Mouse (Mus musculus): ENCODE measurements at regions not wholly inside any gene's neighbourhood (a gene's known extent, or its start where the extent isn't known, plus 50 kb on each side); places are given as distances from the start of the nearest gene placed in this dataset.
"Not testable (repeated sequence)": the region's sequence is repeated elsewhere in the genome, so short reads cannot be mapped to it uniquely, and the experiment has no call there.

DNA sequence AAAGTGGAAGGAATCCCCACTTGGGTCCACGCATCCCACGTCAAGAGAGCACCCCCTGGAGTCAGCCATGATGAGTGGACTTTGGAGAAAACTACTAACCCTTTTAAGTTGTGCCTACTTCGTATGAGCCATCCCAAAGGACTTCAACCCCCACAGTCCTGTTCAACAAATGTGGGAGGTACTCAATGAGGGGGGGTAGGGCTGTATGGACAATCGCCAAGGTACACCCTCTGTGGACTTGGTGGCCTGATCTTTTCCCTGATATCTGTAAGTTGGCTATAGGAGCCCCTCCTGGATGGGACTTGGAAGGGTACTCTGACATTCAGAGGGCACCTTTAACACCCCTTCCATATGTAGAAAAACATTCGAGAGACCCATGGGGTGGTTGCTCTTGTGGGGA lies 256.5 kb upstream of the Olfr161 start:
- not testable (repeated sequence) for H3K9me3 ChIP-seq (replicated peaks; ENCODE audit: control insufficient read depth, low read length); H3K9ac ChIP-seq (ENCODE audit: low read depth, low read length); H3K4me2 ChIP-seq (ENCODE audit: low read depth, low read length); H3K4me3 ChIP-seq (ENCODE audit: low read depth, low read length); H3K4me1 ChIP-seq (ENCODE audit: control insufficient read depth, low read depth, low read length); H3K36me3 ChIP-seq (ENCODE audit: control insufficient read depth, insufficient read depth); H3K27ac ChIP-seq (ENCODE audit: low read length); H3K27me3 ChIP-seq (ENCODE audit: control insufficient read depth, insufficient read depth, low read depth, low read length); ATAC-seq (ENCODE audit: low read depth)
- 64% methylated on average over 4 of the region's 5 CpGs for WGBS (ENCODE audit: insufficient replicate concordance)

DNA sequence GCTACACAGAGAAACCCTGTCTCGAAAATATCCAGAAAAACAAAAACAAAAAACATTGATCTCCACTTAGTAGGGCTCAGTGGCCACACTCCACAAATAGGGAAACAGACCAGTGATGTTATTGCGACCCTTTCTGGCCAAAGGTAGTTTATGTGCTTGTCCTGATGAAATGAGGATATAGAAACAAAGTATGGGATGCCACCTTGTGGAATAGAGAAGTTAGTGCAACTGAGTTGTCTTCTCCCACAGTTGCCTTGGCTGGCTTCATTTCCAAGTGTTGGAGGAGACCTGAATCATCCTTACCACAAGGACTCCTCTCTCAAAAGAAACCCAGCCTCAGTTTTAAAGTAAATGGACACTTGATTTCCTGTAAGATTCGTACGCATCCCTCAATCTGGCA lies 247.5 kb upstream of the Olfr161 start:
- not testable (repeated sequence) for H3K36me3 ChIP-seq (ENCODE audit: control insufficient read depth, insufficient read depth); H3K27me3 ChIP-seq (ENCODE audit: control insufficient read depth, insufficient read depth, low read depth, low read length); H3K4me3 ChIP-seq (ENCODE audit: low read depth, low read length); H3K9me3 ChIP-seq (replicated peaks; ENCODE audit: control insufficient read depth, low read length); H3K9ac ChIP-seq (ENCODE audit: low read depth, low read length); H3K4me1 ChIP-seq (ENCODE audit: control insufficient read depth, low read depth, low read length); H3K4me2 ChIP-seq (ENCODE audit: low read depth, low read length); ATAC-seq (ENCODE audit: low read depth); H3K27ac ChIP-seq (ENCODE audit: low read length)
- 25% methylated on average over 4 of the region's 4 CpGs for WGBS (ENCODE audit: insufficient replicate concordance)

DNA sequence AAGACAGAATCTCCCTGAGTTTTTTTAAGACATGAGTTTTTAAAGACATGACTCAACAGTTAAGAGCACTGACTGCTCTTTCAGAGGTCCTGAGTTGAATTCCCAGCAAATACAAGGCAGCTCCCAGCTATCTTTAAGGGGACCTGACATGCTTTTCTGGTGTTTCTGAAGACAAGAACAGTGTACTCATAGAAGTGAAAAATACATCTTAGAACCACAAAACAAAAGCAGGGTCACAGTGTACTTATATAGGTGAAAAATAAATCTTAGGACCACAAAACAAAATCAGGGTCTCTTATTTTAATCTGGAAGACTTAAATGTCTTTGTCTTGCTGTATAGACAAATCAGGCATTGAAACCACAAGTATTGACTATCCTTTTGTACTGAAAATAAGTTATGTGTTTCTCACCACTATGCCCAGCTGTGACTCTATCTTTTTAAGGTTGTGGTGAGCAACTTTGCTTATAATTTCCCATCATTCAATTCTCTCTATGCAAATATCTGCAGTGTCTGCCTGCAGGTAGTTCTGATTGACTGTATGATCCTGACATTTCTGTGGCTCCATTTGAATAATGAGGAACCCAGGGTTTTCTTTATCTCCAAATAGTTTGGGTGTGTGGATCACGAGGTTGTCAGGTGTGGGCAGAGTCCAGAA lies 246.0 kb upstream of the Olfr161 start:
- not testable (repeated sequence) for H3K27ac ChIP-seq (ENCODE audit: low read length); ATAC-seq (ENCODE audit: low read depth); H3K4me1 ChIP-seq (ENCODE audit: control insufficient read depth, low read depth, low read length); H3K27me3 ChIP-seq (ENCODE audit: control insufficient read depth, insufficient read depth, low read depth, low read length); H3K36me3 ChIP-seq (ENCODE audit: control insufficient read depth, insufficient read depth); H3K9me3 ChIP-seq (replicated peaks; ENCODE audit: control insufficient read depth, low read length); H3K4me2 ChIP-seq (ENCODE audit: low read depth, low read length); H3K4me3 ChIP-seq (ENCODE audit: low read depth, low read length); H3K9ac ChIP-seq (ENCODE audit: low read depth, low read length)
- no CpG with 5 or more reads among the region's 1 CpGs for WGBS (ENCODE audit: insufficient replicate concordance)

DNA sequence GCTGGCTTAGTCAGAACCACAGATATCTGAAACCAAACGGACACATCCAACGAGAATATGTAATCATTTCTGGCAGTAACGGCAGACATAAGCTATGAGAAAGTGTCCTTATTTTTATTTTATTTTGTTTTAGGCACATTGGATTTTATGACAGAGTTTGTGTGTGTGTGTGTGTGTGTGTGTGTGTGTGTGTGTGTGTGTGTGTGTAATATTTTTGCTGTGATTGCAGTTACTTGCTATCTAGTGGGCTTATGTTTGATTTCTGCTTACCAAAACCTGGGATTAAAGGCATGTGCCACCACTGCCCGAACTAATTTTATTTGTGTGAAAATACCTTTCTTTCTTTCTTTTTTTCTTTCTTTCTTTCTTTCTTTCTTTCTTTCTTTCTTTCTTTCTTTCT lies 241.5 kb upstream of the Olfr161 start:
- H3K4me1 ChIP-seq (ENCODE audit: control insufficient read depth, low read depth, low read length); H3K9me3 ChIP-seq (replicated peaks; ENCODE audit: control insufficient read depth, low read length): not testable (repeated sequence)
- 56% methylated on average over 1 of the region's 4 CpGs for whole genome bisulfite sequencing (ENCODE audit: insufficient replicate concordance)

DNA sequence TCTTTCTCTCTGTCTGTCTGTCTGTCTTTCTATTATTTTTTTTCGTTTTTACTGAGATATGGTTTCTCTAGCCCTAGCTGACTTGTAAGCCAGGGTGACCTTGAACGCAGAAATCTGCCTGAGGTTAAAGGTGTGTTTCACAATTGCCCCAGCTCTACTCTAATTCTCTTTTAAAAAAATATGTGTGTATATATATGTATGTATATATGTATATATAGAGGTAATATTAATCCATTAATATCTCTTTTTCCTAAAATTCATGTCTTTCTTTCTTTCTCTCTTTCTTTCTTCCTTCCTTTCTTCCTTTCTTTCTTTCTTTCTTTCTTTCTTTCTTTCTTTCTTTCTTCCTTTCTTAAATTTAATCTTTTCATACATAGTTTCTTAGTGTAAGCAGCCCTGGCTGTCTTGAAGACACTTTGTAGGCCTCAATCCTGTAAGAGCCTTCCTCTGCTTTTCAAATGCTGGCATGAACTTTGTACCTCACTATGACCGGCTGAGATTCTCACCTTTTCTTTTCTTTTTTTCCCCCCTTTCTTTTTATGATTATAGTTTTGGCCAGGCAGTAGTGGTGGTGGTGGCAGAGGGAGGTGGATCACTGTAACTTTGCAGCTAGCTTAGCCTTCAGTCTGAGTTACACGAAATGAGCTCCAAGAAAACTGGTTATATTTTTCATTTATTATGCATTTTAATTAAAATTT lies 240.8 kb upstream of the Olfr161 start:
- not testable (repeated sequence) for H3K36me3 ChIP-seq (ENCODE audit: control insufficient read depth, insufficient read depth); H3K9ac ChIP-seq (ENCODE audit: low read depth, low read length); H3K4me2 ChIP-seq (ENCODE audit: low read depth, low read length); H3K9me3 ChIP-seq (replicated peaks; ENCODE audit: control insufficient read depth, low read length); H3K27ac ChIP-seq (ENCODE audit: low read length); H3K4me1 ChIP-seq (ENCODE audit: control insufficient read depth, low read depth, low read length); H3K27me3 ChIP-seq (ENCODE audit: control insufficient read depth, insufficient read depth, low read depth, low read length); H3K4me3 ChIP-seq (ENCODE audit: low read depth, low read length)
- ATAC-seq (ENCODE audit: low read depth), result 0 out of 2 replicates have a peak, but pooled peaks have one; percentile 25
- WGBS (ENCODE audit: insufficient replicate concordance), result 30% methylated on average over 2 of the region's 4 CpGs

More for the DNA sequence above, 241.5 kb upstream of the Olfr161 start:
- not testable (repeated sequence) for H3K27ac ChIP-seq (ENCODE audit: low read length); H3K4me3 ChIP-seq (ENCODE audit: low read depth, low read length); H3K4me2 ChIP-seq (ENCODE audit: low read depth, low read length); ATAC-seq (ENCODE audit: low read depth); H3K27me3 ChIP-seq (ENCODE audit: control insufficient read depth, insufficient read depth, low read depth, low read length); H3K36me3 ChIP-seq (ENCODE audit: control insufficient read depth, insufficient read depth); H3K9ac ChIP-seq (ENCODE audit: low read depth, low read length)

DNA sequence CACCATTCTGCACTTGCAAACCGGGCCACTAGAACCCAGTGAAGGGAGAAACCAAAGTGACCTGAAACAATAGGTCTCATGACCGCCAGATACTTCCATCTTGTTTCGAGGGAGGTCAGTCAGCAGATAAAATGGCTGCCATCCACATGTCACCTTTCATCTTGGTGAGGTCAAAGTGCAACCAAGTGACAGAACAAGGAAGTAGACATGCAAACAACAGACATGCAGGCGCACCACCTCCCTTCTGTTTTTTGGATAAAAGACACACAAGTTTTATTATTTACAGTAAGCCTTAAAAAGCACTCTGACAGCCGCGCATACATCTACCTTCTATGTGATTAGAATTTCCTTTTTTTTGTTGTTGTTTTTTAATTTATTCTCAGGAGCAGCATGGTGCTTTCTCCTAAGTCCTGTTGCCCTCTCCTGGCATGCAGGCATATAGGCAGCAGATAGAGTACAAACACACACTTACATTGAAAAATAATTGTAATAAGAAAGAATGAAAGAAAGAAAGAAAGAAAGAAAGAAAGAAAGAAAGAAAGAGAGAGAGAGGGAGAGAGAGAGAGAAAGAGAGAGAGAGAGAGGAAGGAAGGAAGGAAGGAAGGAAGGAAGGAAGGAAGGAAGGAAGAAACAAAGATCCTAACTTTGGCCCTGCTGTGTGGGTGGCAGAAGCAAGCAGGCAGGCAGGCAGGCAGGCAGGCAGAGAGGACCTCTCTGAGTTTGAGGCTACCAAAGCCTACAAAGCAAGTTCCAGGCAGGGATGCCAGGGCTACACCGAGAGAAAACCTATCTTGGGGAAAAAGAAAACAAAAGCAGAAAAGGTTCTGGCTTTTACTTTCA lies 240.0 kb upstream of the Olfr161 start:
- not testable (repeated sequence) for H3K27me3 ChIP-seq (ENCODE audit: control insufficient read depth, insufficient read depth, low read depth, low read length); H3K9ac ChIP-seq (ENCODE audit: low read depth, low read length); H3K9me3 ChIP-seq (replicated peaks; ENCODE audit: control insufficient read depth, low read length); H3K4me2 ChIP-seq (ENCODE audit: low read depth, low read length); H3K4me3 ChIP-seq (ENCODE audit: low read depth, low read length); H3K27ac ChIP-seq (ENCODE audit: low read length); H3K36me3 ChIP-seq (ENCODE audit: control insufficient read depth, insufficient read depth); H3K4me1 ChIP-seq (ENCODE audit: control insufficient read depth, low read depth, low read length)
- peak; percentile 82 for ATAC-seq (ENCODE audit: low read depth)
- WGBS (ENCODE audit: insufficient replicate concordance), result 57% methylated on average over 6 of the region's 7 CpGs

DNA sequence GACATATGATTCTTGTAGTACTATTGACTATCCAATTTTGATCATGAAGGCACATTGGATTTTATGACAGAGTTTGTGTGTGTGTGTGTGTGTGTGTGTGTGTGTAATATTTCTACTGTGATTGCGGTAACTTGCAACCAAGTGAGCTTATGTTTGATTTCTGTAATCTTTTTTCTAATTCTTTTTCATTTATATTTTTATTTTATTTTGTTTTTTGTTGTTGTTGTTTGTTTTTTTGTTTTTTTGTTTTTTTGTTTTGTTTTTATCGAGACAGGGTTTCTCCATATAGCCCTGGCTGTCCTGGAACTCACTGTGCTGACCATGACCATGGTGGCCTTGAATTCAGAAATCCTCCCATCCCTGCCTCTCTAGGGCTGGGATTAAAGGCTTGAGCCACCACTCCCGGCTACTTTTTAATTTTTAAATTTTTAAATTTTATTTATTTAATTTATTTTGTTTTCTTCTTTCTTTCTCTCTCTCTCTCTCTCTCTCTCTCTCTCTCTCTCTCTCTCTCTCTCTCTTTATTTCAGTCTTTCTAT lies 239.3 kb upstream of the Olfr161 start:
- WGBS (ENCODE audit: insufficient replicate concordance), result 62% methylated on average over 3 of the region's 3 CpGs
- not testable (repeated sequence) for H3K4me1 ChIP-seq (ENCODE audit: control insufficient read depth, low read depth, low read length); H3K27me3 ChIP-seq (ENCODE audit: control insufficient read depth, insufficient read depth, low read depth, low read length); H3K4me2 ChIP-seq (ENCODE audit: low read depth, low read length); H3K4me3 ChIP-seq (ENCODE audit: low read depth, low read length); H3K36me3 ChIP-seq (ENCODE audit: control insufficient read depth, insufficient read depth); H3K9ac ChIP-seq (ENCODE audit: low read depth, low read length); H3K27ac ChIP-seq (ENCODE audit: low read length); H3K9me3 ChIP-seq (replicated peaks; ENCODE audit: control insufficient read depth, low read length)
- peak; percentile 50; the same call in 1 of the 2 replicates for ATAC-seq (ENCODE audit: low read depth)
